Mouse (Mus musculus): ENCODE data around the gene Paip2b. TPM values are rescaled to one million over a fixed set of nuclear protein-coding genes. Genes with fewer than 3 reads are reported as not detected.
"Not testable (repeated sequence)": the region's sequence is repeated elsewhere in the genome, so short reads cannot be mapped to it uniquely, and the experiment has no call there.

Paip2b gene
- 21.1 and 28.2 TPM in 2 replicates for total RNA-seq (2021)
- long read RNA-seq, partial matches to known transcripts = 0 of 4 reads
- long read RNA-seq, other reads (novel, unspliced or antisense) = 2 of 4 reads

DNA sequence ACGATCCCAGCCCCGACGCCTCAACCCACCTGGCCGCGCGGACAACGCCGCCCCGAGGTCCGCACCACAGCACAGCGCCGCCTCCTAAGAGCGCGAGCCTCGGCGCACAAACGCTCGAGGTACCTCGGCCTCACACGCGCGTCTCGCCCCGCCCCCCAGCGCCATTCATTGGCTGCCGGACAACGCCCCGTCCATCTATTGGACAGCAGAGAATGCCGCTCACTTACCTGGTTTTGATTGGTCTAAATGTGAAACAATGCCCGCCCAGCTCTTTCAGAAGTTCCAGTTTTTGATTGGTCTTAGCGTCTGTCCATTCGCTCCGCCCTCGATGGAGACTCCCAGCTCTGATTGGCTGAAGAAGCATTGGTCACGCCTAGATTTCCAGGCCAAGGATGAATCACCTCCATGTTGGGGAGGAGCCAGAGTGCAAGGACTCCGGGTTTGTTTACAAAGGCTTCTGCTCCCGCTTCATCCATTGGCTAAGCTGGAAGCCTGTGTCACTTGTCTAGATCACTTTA lies at the start of gene Paip2b:
Gene Paip2b, minus strand, starts transcription at position 136 of the 518 bp plus-strand sequence.
- DNase-seq = peak; percentile 98

DNA sequence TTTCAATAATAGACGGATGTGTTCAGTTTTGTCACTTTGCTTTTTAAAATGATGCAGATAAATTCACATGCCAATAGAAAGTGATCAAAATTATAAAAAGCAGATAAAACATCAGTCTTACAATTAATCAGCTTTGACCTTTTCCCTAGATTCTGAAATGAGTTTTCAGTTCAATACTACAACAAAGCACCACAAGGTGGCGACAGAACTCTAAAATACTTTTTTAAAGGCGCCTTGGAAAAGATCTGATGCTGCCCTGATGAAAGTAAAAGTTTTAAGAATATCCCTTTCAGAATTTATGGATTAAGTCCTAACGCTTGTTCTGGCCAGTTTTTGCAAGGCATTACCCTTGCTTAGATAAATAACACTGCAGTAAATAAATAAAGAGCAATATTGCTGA lies 48.3 kb upstream of the Paip2b start:
- DNase-seq = peak; percentile 35

DNA sequence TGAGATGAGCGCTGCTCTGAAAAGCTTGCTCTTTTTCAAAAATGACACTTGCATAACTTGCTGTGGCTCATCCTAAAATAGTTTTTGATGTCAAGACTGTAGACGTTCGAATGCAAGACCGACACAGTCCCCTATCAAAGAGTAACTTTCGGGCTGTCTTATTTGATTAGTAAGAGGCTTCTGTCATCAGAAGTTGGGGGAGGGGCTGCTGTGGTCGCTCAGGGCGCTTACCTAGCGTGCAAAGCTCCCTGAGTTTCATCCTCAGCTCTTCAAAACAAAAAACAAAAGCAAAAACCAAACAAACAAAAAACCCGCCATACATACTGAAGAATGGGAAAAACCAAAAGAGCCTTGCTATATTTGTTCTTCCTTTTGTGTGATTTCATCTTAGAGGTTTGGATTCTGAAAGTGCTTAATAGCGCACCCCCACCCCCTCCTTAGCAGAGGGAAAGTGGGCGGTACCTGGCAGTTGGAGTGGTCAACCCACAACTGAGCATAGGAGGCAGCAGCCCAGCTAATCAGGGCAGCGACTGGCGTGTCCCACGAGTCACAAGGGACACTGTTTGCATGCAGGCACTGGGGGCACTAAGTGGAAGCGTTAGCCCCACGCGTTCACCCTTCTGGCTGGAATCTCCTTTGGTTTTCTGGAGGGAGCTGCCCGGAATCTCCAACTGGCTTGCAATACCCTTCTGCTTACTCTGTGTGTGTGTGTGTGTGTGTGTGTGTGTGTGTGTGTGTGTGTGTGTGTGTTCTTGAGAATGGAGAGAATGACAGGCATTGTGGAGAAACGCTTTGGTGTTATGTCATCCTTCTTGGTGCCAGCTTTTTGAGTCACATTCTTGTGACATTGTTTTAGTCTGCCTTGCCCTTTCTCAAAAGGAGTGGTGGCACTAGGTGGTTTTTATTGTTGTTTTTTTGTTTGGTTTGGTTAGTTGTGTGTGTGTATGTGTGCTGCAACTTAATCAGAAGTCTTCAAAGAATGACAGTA lies 36.4 kb upstream of the Paip2b start:
- DNase-seq = peak; percentile 70

DNA sequence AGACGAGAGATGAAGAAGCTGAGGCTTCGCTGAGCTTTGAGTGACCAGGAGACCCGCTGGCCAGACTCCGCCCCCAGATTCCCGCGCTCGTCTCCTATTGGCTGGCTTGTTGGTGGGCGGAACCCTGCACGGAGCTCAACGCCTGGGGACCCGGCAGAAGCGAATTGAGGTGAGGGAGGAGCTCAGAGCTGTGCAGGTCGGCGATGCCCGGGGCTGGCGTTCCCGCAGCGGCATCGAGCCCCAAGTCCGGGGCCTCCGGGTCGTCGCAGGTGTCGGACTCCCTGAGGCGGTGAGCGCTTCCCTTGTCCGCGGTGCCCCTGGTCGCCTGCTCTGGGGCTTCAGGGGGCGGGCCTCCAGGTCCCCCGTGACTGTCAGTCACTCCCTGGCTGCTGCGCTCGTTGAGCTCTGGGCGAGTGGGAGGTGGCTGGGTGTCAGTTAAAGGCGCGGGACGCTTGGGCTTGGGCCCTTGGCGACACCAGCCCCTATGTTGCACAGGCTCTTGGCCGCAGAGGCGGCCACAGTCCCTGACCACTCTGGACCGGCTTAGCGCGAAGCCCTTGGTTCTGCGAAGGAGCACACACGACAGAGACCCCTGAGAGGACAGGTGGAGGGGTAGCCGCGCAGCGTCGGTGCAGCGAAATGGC lies 35.5 kb upstream of the Paip2b start, which contains the start of gene Zfp638:
Gene Zfp638, plus strand, starts transcription at position 156 of the 644 bp plus-strand sequence.
- DNase-seq = peak; percentile 97

DNA sequence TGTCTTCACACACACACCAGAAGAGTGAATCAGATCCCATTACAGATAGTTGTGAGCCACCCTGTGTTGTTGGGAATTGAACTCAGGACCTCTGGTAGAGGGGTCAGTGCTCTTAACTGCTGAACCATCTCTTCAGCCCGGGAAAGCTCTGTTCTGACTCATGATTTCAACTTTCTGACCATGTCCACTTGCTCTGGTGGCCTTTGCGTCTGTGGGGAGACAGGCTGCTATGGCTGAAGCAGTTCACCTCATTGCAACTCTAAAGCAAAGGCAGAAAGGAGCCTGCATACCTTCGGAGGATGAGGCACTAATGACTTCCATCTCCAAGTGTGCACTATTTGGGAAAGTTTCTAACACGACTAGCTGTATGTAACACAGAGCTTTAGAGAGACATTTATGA lies 34.9 kb upstream of the Paip2b start:
- no peak for DNase-seq

DNA sequence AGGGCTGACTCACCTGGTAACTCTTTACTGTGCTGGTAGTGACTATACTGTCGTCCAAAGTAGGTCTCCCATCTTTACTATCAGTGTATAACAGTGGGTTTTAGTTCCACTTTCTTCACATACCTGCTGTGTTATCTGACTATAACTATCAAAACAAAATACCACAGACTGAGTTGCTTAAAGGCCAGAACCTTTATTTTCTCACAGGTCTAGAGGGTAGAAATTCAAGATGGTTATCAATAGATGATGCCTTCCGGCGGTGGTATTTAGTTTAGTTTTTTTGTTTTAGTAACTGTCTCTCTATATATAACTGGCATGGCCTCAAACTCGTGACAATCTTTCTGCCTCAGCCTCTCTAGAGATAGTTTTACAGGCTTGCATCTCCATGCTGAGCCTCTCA lies 32.0 kb upstream of the Paip2b start:
- DNase-seq = no peak

DNA sequence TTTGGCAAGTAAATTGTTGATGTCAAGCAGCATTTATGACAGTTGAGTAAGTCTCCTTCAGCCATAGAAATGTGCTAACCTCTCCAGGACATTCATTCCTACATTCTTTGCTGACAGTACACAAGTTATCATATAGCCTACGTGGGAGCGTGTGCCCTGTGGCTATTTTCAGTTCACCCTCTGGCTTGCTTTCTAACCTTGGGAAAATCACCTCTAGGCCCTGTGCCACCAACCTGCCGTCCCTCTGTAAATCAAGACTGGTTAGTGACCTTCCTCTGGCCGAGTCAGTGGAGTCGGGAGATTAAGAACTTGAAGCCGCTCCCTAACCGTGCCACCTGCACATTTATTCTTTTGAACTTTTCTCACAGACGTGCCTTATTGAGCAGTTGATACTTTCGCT lies 28.5 kb upstream of the Paip2b start:
- DNase-seq = peak; percentile 57

DNA sequence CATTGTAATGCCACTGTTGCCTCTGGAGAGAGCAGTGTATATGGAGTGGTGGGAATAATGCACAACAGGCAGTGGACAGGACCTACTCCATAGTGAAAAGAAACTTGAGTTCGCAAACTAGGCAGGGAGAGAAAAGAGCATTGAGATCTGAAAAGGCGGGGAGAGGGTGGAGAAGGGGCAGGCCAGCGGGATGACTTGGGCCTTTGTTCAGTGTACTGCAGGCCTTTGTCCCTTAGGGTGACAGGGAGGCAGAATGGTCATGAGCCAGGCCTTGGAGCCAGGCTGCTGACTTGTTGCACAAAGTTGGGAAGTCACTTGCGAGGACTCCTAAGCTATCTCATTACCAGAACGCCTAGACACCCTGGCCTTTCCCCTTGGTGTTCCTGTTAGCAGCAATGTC lies 25.9 kb upstream of the Paip2b start:
- DNase-seq = no peak

DNA sequence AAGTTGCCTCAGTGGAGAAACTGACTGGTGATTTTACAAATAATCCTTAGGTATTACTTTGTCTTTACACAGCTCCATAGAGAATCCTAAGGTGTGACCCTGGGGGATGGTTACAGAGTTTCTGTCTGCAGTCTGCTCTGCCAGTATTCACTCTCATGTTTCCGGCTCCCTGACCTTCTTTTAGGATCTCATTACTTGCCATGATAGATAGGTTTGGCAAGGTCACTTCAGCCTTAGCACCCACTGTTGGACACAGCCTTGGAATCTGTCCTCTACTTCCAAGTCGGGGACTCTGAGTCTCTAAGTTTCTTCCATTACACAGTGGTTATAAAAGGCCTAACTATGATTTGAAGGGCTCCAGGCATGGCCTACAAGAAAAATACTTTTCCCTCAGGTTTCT lies 17.9 kb upstream of the Paip2b start:
- no peak for DNase-seq

DNA sequence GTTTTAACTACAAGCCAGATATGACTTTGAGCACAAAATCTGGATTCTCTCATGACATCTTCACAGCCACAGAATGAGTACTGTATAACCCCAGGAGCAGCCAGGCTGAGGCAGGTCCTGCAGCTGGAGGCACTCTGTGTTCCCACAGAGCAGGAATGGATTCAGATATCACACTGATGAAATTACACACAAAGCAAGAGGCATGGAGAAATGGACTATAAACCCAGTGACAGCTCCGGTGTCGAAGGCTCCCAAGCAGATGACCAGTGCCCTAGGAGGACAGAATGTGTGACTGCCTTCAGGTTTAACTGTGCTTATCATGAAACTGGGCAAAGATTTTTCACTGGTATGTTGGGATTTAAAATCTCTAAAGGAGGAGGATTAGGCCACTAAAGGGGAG lies 14.6 kb upstream of the Paip2b start:
- DNase-seq = no peak

DNA sequence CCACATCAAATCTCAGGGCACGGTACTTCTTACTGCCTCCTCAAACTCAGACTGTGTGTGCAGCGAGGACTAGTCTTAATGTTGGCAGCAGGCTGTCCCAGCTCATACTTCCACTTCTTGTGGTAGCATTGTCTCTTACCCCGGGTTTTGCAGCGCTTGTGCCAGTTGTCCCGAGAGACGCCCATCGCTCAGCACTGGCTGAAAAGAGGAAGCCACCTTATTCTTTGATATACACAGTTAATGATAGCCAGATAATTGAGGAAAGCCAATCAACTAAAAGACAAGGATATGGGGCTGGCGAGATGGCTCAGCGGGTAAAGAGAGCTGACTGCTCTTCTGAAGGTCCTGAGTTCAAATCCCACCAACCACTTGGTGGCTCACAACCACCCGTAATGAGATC lies 13.4 kb upstream of the Paip2b start:
- no peak for DNase-seq

DNA sequence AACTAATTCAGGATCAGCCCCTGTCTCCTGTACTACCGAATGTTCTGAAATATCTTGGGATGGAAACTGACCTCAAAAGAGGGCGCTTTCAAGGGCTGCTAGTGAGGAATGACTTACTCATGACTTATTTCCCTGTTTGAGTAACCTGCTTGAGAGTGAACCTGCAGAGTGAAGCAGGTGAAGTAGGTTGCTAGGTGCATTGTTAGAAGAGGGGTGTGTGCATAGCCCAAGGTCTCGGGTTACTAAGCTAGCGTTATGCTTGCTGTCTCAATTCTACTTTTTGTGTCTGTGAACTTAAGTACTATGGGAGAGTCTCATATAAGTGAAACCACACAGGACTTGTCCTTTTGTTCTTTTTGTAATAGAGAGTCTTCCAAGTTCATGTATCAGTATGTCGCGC lies 8.5 kb upstream of the Paip2b start:
- no peak for DNase-seq

DNA sequence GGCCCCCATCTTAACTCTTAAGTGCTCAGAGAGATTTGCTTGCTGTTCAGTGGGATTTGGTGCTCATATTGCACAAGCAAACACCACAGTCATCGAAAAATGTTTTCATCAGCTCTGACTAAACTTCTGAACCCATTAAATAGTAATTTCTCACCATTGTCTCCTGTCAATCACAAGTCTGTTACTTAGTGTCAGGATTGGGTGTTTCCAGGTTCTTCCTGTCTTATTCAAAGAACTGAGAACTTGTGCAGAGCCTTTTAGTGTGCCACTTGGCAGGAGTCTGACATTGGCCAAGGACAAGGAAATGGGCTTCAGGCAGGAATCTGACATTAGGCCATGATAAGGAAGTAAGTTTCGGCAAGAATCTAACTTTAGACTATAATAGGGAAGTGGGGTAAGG lies 6.5 kb upstream of the Paip2b start:
- DNase-seq = no peak

DNA sequence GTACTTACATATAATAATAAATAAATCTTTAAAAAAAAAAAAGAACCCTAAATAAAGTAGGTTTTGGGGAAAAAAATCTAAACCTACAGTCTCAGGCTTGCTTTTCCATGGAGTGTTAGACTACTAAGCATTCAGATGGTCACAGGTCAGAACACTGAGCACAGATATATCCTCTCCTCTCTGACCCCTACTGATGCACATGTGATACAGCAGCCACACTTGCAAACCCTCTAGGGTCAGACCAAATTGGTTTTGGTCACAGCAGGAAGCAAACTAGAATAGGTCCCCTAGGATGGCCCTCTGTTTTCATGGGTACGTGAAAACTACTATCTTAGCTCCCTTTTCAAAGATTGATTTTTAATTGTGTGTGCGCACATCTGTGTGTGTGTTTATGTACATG lies 5.3 kb upstream of the Paip2b start:
- DNase-seq = no peak

DNA sequence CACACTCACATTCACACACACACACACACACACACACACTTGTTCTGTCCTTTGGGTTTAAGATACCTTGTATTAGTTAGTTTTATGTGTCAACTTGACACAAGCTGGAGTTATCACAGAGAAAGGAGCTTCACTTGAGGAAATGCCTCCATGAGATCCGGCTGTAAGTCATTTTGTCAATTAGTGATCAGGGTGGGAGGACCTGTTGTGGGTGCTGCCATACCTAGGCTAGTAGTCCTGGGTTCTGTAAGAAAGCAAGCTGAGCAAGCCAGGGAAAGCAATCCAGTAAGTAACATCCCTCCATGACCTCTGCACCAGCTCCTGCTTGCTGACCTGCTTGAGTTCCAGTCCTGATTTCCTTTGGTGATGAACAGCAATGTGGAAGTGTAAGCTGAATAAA lies 852 bp upstream of the Paip2b start:
- not testable (repeated sequence) for DNase-seq

DNA sequence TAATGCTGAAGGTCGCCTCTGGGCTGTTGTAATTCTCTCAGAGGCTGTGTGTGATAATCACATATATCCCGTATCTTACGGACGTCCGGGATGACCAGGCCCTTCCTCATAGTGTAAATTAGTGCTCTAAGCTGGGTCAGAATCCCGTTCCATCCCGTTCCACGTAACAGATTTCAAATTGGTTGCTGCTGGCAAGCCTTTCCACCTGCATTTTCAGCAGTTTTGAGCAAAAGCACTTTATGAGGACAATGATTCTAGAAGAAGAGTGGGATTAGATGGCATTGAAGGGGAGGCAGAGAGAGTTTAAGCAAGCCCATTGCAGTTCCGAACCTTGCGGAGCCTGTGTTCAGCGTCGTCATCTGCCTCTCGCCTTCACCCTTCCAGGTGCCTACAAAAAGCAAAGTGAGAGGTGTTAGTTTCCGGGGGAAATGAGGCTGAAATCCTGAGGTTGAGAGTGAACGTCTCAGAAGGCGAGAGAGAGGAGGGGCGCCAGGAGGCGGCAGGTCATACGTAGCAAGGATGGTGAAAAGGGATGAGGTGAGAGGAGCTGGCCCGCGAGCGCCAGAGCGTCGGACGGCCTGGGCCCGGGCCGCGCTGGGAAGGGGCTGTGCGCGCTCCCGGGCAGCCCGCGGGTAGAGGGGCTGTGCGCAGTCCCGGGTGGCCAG lies 468 bp downstream of the Paip2b start:
- DNase-seq = no peak

DNA sequence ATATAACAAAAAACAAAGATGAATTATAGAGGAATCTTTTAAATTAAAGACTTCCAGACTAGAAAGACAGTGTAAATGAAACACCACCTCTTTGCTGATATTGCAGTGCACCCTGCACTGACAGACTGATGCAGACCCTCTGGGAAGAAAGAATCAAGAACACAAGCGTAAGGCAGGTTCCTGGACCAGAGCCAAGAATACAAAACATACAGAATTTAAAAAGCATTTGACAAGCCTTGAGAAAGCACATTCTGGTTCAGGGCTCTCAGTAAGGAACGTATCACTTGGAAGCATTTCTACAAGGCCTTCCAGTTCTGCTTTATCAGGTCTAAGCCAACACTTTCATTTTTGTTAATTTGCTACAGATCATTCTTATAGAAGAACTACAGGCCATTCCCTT lies 9.7 kb downstream of the Paip2b start:
- DNase-seq = no peak

DNA sequence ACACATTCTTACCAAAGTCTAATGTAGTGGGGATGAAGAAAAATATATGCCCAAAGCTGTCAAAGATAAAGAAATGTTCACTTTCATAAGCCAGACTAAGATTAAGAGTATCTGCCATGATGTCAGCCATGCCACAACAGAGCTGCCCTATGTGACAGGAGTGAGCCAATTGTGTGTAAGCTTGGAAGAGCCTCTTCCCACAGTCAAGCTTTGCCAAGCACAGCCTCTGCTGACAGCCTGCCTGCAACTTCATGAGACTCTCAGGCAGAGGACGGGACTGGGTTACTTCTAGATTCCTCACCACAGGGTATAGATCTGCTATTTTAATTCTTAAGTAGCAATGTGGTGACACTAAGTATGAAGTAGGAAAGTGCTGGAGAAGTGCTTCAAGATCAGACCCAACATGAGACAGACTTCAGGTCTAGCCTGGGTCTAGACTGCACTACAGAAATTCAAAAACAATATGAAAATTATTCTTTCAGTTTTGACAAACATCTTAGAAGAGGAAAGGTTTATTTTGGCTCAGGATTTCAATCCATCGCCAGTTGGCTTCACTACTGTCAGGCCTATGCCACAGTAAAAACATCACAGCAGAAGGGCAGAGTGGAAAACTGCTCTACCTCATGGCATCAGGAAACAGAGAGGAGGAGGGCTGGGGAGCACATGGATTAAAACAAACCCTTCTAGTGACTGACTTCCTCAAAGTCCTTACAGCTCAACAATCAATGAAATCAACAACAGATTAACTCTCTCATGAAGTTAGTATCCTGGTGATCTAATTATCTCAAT lies 10.6 kb downstream of the Paip2b start:
- no peak for DNase-seq

DNA sequence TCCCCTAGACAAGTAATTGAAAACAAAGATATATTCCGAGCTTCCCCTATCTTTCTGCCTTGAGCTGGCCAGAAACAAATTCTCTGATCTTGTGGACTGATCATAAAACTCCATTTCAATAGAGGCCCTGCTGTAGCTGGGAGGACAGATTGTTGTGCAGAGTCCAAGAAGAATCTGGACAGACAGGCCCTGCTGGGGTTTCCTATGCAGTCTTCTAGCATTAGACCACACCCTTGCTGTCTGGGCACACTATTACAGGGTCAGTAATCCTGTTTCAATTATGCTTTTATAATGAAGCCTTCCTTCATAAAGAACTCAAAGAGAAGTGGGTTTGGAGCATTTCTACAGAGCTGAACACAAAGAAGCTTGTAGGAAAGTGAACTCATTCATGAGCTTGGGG lies 12.5 kb downstream of the Paip2b start:
- no peak for DNase-seq

DNA sequence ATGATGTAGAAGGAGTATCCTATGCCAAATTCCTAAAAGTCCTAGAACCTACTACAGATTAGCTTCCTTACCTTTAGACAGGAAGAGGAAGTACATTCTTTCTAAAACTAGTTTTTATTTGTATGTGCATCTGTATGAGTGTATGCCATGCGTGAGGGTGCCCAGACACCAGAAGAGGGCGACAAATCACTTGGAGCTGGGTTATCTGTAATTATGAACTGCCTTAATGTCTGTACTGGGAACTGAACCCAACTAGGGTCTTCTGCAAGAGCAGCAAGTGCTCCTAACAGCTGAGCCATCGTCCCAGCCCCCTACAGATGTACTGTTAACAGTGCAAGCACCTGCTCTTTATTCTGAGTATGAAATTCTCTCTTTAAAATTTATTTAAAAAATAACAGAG lies 15.7 kb downstream of the Paip2b start:
- DNase-seq = no peak

DNA sequence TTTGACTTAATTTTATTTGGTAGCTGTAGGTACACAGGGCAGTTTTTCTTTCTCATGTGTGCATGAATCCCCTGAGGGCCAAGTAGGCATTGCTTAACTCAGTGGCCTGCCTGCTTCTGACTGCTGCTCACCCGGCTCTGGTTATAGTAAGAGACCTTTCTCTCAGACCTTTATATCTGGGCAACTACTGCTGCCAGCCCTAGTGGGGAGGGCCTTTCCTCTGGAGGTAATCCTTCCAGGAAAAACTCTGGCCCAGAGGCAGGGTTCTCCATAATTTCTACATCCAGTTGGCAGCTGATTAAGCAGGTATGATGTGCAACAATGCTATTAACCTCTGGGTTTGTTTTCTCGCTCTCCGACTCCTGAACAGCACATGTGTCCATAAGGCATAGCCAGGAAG lies 28.7 kb downstream of the Paip2b start:
- no peak for DNase-seq

DNA sequence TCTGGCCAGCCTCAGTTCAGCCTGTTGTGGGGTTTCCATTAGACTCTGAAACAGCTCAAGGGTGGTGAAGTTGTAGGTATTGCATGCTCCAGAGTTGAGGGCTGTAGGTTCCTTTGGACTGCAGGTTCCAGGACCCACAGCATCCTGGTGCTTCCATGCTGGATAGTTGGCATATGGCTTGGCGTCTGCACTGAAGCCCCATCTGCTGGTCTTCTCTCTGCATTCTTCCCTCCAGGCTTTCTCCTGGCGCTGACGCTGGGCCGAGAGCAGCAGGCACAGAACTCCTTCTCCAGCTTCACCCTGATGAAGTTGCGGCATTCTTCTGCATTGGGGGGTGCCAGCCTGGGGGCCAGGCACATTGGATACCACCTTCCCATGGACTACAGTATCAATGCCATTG lies 29.5 kb downstream of the Paip2b start:
- DNase-seq = no peak

All from adrenal gland, postnatal 25 days (tissue).